Mouse (Mus musculus) testis, adult 2 months (tissue): ENCODE results near the gene Actr3.

Source experiments
- CTCF ChIP-seq: fragments of 200-500 bp; IDR thresholded peaks from 2 replicates; pipeline ENCODE4 v1.5.1; 2012; ENCODE audit warnings: low read depth, mild to moderate bottlenecking, inconsistent platforms, low read length, moderate library complexity; ENCODE audit not compliant: control insufficient read depth, insufficient read depth, insufficient replicate concordance
- POLR2A ChIP-seq: fragments of 200-500 bp; IDR thresholded peaks from 2 replicates; pipeline ENCODE4 v1.6.1; 2012; ENCODE audit warnings: low read depth, mild to moderate bottlenecking, inconsistent platforms, low read length, moderate library complexity; ENCODE audit not compliant: control insufficient read depth

DNA sequence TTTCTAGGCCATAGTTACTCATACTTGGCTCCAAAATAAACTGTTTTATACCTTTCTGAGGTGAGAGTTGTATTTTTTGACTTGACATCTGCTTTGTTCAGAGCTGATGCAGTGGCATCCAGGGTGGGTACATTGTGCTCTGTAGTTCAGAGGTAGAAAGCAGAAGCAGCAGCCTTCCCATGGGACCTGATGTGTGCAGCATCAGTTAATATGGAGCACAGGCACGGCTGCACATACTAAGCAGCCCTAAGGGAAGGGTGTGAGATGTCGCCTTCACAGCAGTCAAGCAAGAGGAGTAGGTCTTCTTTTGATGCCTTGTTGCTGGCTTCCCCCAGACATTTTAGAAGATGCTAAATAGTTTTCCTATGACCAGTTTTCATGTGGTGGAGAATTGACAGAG lies 3.3 kb upstream of the Actr3 start:
- no peak for TF ChIP-seq CTCF
- TF ChIP-seq POLR2A = no peak
